Mouse (Mus musculus) adrenal gland (tissue): ENCODE measurements at regions not wholly inside any gene's neighbourhood (a gene's known extent, or its start where the extent isn't known, plus 50 kb on each side); places are given as distances from the start of the nearest gene placed in this dataset.

ENCODE experiments used
- intact Hi-C: fragments of 180-260 bp; cut with DNase I; formaldehyde crosslinking; loops from one replicate; pipeline ENCODE4 v1.15.1; 2025

DNA sequence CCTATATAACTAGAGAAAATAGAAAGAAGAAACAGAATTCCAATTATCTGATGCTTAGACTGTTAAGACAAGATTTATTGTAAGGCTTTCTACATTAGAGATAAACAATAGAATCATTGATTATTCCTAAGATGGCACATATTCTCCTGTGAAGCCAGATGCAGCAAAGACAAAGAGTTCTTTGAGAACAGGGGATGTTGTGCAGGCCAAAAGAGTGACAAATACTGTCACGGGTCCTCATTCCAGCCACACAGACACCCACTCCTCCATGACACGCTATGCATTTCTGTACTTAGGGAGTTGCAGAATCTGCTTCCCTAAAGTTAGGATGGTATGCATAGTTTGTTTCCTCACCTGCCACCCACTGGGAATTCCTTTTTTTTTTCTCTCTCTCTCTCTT is 245.2 kb downstream of the Sv2b start:
- intact Hi-C loops = no loop called here

DNA sequence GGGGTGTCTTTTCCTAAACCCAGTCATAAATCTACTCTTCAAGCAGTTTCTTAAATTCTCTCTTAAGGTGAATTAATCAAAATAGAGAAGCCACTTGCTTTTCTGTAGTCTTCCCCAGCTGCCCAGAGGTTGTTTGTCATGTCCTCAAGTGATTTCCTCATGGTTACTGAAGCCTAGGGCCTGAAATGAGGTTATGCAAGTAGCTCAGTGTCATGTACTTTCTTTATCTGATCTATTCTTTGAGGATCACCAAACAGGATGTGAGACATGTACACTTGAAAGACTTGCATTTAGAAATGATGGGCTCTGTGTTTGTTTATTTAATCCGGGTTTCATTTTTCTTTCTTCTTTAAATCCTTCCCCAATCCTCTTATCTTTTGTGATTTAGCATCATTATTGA is 258.8 kb downstream of the Sv2b start:
- intact Hi-C loops = no loop called here

DNA sequence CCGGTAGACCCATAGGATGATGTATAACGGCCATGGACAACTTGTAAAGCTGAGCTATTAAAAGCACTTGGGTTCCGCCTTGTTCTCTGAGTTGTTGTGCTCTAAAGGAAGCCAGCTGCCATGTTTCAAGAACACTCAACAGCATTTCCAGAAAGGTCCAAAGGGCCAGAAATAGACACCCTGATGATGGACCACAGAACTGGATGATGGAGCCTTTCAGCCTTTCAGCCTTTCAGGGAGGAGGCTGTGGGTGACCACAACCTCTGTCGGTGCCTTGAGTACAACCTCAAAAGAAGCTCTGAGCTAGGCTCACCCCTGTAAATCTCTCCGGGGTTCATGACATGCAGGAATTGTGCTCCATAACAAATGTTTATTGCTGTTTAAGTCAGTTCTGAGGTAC is 259.3 kb downstream of the Sv2b start:
- intact Hi-C loops = no loop called here

DNA sequence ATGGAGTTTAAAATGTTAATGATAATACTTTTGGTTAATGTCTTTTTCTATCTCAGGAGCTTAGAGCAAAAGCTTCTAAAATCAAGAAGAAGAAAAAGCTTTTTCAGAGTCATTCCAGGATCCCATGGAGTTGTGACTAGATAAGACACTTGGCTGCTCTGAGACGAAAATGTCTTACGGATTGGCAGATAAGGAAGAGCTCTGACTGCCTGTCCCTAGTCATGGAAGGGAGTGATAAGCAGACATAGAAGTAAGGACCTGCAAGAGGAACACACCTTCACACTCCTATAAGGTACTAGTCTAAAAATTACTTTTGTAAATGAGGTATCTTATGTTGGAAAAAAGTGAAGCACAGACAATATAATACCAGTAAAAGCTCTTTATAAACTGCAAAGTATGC is 260.2 kb downstream of the Sv2b start:
- intact Hi-C loops = no loop called here

DNA sequence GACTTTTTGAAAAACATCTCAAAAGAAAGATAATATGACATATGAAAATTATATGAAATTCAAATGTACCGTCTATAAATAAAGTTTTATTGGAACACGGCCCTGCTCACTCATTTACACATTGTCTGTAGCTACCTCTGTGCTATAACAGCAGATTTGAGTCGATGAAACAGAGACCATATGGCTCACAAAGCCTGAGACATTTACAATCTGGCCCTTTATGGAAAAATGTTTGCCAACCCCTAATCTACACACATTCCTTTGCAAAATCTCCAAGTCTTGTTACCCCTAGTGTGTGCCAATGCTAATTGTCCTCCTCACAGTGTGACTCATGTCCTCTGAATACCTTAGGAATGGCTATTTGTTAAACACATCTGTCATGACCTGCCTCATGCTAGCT is 261.2 kb downstream of the Sv2b start:
- intact Hi-C loops = no loop called here

DNA sequence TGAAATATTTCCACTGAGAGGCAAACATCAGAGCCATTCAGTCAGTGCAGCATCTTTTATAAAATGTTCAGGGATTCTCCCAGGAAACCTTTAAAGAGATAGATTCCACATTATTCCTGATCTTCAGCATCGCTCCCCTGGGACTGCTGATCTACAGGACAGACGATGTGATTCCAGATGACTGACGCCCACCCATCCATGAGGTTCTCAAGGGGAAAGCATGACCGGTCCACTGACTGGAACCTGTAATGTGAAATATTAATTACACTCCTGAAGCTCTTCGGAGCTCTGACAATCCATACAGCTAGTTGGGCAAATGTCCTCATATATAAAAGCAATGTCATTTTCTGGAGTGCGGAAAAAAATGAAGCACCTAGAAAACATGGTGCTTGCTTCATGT is 268.2 kb downstream of the Sv2b start:
- intact Hi-C loops = no loop called here

DNA sequence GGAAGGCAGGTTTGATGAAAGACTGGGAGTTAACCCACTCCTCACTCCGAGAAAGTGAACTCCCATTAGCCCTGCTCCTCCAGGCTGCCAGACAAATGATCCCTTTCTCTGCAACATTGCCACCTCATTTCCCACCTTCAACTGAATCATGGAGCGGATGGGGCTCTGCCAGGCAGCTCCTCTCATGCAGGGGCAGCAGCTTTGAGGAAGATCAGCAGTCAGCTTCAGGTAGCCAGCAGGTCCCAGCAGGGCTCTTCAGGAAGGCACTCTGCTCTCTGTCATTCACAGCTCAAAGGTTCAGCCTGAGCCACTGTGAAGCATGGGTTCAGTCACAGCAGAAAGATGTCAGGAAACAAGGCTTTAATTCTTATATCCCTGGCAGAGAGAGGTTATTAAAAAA is 282.9 kb downstream of the Sv2b start:
- intact Hi-C loops = no loop called here

DNA sequence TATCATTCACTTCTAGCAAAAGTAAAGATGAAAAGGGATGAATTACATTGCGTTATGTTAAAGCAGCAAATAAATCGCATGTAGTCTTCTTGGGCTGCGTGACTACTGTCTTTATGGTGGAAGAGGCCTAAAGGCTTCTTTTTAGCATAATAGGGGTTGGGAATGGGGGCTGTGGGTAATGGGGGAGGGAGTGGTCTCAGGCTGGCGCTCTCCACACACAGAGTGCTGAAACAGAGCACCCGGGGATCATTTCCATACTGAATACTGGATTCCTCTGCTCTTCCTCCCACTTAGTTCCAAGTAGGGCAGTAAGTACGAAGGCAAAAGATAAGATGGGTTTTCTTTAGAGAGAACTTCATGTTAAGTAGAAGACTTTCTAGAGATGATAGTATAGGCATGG is 287.1 kb downstream of the Sv2b start:
- intact Hi-C loops = no loop called here

DNA sequence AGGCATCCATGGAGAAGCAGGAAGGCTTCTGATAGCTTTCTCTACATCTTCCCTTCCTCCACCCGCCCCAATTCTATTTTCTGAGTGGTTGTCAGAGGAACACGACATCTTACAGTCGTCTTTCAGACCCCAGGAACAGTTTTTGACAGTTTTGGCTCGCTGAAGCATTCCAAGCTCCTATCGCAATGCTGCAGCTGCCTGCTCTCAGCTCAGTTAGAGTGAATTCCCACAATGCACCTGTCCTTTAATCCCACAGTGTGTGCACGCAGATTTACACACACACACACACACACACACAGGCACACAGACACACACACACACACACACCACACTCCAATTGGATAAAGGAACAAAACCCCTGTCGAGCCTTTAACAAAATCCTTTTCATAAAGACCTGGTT is 290.4 kb downstream of the Sv2b start:
- intact Hi-C loops = no loop called here

DNA sequence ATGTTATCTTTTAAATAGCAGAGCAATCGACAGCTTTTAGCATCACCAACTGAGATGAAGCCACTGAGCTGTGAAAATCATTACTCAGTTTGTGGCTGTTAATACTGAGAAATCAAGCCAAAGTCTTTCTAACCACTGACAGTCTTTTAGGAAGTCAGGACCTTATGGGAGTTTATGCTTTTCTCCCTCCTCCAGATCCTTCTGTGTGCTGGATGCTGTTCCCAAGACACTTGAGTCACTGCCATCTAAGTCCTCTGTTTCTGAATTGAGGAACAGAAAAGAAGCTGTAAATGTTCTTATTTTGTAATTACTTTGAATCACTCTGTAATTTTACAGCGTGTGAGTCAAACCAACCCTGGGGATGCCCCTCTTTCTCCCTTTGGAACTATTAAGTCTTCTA is 300.6 kb downstream of the Sv2b start:
- intact Hi-C loops = no loop called here

DNA sequence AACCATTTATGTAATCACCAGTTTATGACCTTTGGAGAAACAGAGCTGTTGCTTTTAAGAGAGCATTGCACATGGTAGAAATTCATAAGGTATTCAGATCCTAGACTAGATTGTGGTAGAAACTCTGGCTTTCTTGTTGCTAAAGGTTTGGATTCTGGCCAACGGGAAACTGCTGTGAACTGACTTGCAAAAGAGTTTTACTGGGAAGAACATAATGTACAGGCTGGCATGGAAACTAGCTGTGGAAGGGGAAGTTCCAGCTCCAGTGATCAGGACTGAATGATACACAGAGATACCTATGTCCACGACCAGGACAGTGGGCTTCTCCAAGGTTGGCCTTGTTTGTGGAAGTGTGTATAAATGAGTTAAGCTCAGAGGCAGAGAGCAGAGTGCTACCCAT is 318.9 kb downstream of the Sv2b start:
- intact Hi-C loops = no loop called here

DNA sequence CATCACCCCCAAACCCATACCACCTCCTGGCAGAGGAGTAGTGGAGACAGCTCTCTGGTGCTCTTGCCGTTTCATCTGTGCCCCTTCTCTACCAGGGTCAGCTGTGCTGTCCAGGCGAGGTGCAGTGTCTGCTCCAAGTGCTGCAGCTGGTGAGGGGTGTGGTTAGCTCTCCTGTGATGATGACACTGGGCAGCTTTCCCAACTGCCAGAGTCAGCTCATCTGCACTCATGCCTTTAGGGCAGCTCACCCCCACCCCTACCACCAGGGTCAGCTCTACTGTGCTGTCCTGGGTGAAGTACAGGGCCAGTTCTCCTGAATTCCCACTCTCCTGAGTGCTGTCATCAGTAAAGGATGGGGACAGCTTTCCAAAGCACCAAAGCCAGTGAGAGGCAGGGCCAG is 329.6 kb downstream of the Sv2b start:
- intact Hi-C loops = no loop called here

DNA sequence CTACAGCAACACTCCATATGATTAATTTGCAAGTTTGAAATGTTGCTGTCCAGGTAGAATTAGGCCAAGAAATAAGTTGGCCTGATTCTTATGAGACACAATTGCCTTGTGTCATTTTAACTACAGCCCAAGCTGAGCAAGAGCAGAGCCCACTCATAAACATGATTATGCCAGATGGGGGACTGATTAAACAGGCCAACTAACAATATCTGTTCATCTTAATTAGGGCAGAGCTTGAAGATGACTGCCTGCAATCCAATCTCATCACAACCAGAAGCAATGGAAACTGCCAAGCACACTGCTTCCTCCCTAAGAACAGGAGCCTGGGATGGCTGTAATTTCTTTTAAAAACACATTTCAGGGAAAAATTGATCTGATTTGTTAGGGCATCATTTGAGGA is 333.1 kb downstream of the Sv2b start:
- intact Hi-C loops = no loop called here

DNA sequence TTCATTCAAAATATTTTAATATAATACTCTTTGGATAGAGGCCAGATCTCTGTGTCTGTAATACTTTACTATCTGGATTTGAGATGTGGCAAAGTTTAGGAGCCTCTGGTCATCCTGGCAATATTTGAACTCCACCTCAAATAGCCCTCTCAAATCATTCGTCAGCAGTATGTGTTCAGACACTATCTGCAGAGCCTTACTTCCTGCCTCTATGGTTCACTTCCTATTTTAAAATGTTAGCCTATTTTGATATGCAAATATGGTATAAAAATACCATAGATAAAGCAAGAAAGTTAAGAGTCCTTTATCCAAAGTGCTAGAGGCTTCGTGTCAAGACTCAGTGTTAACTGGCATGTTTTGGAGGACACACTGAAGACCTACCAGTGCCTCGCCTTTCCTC is 334.6 kb downstream of the Sv2b start:
- intact Hi-C loops = no loop called here

DNA sequence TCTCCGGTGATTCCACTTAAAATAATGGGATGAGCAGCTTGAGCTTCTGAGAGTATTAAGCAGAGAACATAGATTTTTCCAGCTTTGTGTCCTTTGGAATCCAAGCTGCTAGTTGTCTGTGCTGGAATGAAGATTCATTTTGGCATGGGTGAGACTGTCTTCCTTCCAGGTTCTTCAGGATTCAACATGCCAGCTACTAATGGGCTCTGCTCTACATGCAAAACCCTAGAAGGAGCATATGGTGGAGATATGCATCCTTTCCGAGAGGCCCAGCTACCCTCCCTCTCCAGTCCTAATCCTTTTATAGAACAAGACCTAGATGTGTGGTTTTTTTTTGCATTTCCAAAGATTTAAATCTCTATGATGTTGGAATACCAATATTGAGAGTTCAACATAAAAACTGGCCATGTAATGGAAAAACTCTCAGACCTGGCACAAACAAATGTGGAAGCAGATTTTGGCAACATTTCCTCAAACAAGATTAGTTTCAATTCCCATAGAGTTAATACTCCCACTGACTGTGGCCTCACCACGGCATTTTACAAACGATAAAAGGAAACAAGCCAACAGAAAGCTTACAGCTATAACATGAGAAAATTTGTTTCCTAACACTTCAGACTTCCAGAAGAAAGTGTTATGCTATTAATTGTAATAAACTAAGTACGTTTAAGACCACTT is 364.5 kb downstream of the Sv2b start:
- intact Hi-C loops = no loop called here

DNA sequence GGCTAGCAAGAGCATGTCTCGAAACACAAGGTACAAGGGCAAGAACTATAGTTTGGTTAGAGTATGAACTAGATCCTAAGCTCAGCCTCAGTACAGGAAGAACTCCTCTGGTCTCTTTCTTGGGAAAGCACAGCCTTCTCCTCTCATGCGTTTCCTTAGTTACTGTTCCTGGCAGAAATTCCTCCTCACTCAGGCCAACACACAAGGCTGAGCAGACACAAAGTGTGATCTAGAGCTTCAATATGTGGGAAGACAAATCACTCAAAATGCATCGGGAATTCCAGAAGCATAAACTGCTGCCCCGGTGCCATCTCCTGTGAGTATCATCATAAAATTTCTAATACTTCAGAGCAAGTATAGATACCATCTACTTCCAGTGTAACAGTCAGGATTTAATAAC is 366.1 kb downstream of the Sv2b start:
- intact Hi-C loops = no loop called here

DNA sequence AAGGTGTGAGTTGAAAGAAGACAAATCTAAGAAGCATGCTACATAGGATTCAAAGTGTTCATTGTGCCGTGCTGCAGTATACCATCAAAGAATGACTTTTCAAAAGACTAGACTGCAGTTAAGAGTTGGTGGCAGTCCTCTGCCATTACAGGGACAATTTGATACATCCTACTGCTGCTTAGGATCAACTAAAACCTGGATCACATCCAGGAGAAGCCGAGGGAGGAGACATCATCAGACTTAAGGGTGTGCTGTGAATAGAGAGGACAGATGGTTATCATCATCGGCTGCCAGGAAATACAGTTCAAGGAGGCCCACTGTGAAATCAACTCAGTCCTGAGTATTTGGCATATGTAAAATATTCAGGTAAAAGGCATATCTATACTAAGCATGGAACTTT is 366.9 kb downstream of the Sv2b start:
- intact Hi-C loops = no loop called here

DNA sequence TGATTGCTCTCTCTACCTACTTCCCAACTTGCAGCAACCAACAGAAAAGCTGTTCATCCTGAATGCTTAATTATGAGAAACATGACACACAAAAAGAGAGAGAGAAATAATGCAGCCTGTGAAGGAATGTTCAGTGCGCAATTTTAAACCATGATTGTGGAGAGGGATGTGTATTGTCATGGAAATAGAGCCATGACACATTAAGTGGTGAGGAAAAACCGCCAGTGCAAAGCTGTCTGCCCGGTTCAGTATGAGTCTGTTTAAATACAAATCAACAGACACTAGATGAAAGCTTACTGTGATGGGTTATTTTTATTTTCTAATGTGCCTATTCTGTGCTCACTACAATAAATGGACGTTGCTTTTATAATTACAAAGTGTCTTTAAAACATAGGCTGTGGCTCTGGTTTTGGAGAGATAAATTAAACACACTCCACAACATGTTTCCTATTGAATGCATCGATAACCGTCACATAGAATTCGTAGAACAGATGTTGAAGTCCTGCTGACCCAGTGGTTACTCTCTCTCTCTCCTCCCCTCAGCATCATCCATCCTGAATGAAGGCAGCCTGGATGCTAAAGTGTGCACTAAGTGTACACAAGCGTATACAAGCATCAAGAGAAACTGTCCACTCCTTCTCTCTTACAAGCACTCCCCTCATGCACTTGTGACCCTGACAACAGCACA is 374.7 kb upstream of the Slco3a1 start:
- intact Hi-C loops = no loop called here

DNA sequence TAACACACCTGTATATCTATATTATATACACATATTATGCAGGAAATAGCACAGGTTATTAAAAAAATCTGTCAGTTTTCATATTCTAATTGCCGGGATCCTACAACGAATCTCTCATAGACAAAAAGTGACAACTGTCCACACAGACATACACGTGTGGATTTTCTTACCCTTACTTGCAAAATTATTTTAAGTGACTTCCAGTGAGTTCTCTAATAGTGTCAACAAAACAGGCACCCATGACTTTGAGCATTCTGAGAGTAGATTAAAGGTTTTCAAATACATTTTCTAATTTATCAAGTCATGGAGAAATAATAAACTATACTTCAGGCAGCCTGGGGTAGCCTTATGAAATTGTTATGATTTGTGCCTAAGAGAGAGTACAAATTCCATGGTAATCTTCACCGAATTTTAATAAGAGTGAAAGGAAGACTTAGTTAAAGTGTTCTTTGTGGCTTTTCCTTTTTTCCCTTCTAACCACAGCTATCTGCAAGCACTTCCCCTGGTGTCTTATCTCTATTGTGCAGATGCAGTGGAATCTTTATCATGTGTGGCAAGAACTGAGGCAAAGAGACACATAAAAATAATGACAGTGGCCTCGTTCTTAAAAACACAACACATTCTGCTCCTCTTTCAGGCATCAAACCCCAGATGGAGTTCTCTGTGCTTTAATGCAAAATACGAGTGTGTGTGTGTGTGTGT is 373.8 kb upstream of the Slco3a1 start:
- intact Hi-C loops = no loop called here

DNA sequence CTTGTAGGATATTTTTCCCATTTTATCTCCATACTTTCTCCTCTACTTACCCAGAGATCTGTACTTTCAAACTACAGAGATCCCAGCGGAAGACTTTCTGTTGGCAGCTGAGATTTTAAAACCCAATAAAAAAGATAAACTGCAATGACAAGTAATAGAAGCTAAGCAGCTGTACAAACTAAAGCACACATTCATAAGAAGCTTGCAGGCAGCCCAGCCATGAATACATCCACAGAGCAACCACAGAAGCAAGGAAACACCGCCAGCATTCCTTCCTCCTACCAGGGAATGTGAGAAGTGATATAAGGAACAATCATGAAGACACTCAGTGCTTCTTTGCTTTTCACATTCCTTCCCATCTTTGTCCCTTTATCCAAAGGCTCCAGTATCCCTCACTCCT is 372.1 kb upstream of the Slco3a1 start:
- intact Hi-C loops = no loop called here

DNA sequence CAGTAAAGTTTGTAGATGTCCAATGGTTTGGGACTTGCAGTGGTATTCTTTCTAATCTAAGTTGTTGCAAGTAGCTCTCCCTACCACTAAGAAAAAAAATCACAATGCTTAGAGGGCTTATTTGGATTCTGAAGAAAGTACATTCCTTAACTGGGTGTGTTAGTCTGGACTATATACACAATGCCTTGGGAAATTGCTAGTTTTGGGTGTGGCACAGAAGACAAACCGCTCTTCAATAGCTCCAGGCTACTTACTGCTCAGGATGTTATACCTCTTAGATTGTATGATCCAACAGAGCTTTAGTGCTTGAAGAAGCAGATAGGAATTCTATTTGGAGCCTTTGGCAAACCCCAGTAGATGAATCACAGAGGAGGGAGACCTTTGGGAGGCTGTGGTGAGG is 369.6 kb upstream of the Slco3a1 start:
- intact Hi-C loops = no loop called here

DNA sequence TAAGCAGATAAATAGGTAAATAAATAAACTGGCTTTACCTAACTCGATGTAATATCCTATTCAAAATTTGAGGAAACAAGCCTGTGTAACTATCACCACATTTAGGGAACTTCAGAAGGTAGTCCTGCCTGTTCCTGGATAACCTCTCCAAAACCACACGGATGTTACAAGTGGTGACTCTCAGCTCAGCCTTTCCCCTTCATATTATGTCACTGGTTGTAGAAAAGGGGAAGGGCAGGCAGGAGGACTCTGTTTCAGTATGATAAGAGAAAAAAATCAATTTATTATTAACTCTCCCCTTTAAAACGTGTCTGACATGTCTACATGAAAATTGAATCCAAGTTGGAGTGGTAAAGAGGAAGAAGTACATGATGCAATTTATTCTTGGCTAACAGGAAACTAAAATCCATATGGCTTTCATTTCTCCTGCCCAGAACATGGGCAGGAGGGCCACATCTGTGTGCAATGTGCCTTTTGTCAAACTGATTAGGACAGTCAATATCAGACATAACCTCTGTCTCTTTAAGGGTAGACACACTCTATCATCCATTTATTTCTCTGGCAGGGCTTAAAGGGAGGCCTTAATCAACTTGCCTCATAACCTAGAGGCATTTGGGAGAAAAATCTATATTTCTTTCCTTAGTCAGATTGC is 353.9 kb upstream of the Slco3a1 start:
- intact Hi-C loops = no loop called here
